Mouse (Mus musculus) C2C12 (cell line): ENCODE data around the gene Gm5617.

Experiments
- CEBPB ChIP-seq: IDR thresholded peaks from one replicate; pipeline ENCODE4 v1.6.1; 2011; ENCODE audit warnings: low read depth, mild to moderate bottlenecking, control low read depth, moderate library complexity
- CTCF ChIP-seq: IDR thresholded peaks from one replicate; pipeline ENCODE4 v1.5.1; 2011; ENCODE audit not compliant: control insufficient read depth, insufficient read depth, insufficient read length
- MAX ChIP-seq: IDR thresholded peaks from one replicate; pipeline ENCODE4 v1.6.1; 2011; ENCODE audit warnings: mild to moderate bottlenecking, control low read depth
- MYOG ChIP-seq: IDR thresholded peaks from one replicate; pipeline ENCODE4 v1.6.1; 2011; ENCODE audit not compliant: control insufficient read depth, insufficient read length; ENCODE audit errors: extremely low read depth

GRCm38 (mm10) chr9:48481214-48482134 lies 13.8 kb upstream of the Gm5617 start:
- TF ChIP-seq CTCF (no peak), MAX (no peak), CEBPB (no peak), MYOG (no peak)
